Mouse (Mus musculus): ENCODE data around the gene Cnbp. TPM values are rescaled to one million over a fixed set of nuclear protein-coding genes. Genes with fewer than 3 reads are reported as not detected.
A peak's percentile ranks its signal among the peaks of the same experiment; 100 is the strongest.

Cnbp gene
- total and polyA plus RNA-seq, 3 experiments, result 73.9 to 380 (median 333) TPM

DNA sequence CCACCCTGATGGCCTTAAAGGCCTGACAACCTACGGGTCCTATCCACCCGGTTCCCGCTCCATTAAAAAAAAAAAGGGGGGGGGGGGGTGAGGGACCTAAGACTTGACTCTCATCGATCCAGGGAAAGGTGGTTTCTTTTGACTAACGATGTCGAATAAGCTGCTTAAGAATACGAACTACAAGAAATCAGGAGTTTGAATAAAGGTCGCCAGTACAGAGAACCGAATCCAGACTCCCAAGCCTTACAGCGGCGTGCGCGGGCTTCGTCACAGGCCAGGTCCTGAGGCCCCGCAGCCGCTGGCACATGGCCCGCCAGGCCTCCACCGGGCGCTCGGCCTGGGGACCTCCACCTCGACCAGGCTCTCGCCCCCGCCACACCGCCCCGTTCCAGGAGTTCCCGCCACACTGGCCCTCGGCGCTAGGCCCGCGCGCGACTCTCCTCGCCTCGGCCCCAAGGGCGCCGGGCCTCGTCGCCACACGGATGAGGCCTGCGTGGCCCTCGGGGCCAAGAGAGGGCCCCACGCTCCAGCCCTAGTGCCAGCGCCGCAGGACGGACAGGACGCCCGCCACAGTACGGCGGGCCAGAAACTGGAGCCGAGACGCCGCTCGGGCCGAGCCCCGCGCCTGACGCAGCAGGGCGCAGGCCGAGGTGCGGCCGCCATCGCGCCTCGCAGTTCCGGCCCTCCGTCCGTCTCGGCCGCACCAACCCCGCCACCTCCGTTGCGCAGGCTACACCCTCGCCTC, 579 bp downstream of the Cnbp start:
- DNase-seq, result peak; percentile 82

- DNase-seq, result no peak
Measured at GRCm38 (mm10) chr6:87849780-87850154, 1.1 kb downstream of the Cnbp start.

DNA sequence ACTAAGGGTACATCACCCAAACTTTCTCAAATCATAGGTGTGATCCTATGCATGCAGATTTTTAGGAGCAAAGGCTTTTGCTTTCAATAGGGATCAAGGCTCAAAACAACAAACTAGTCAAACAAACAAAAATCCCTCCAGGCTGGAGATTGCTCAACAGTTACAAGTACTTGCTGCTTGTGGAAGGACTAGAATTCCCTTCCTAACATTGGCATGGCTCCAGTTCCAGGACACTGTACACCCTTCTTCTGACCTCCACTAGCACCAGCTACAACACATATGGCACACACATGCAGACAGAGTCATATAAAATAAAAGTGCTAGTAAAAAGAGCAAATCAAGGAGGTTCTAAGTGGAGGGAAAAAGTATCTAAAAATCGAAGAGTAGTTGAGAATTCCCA, 4.1 kb downstream of the Cnbp start:
- no peak for DNase-seq

DNA sequence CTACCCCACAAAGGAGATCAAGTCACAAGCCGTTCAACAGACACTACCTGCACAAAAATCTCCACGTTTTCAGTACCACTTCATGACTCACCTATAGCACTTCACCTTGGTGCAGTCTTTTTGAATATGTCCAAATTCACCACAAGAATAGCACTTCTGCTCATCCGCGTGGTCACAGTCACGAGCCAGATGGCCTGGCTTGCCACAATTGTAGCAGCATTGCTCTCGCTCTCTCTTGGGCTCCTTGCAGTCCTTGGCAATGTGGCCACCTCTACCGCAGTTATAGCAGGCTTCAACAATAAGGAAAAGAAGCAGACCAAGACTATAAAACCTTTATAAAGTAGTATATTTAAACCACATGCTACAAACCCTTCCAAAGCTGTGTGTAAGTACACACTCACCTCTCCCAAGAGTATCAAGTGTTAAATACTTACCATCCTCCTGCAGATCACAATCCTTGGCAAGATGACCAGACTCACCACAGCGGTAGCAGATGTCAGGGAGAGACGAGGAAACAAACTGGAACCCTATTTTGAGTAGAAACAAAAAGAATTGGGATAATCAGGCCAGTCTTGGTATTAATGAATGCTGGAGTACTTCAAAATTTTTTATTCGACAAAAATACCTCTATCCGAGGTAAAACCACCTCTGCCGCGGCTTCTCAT, 5.7 kb downstream of the Cnbp start:
- DNase-seq, result no peak

DNA sequence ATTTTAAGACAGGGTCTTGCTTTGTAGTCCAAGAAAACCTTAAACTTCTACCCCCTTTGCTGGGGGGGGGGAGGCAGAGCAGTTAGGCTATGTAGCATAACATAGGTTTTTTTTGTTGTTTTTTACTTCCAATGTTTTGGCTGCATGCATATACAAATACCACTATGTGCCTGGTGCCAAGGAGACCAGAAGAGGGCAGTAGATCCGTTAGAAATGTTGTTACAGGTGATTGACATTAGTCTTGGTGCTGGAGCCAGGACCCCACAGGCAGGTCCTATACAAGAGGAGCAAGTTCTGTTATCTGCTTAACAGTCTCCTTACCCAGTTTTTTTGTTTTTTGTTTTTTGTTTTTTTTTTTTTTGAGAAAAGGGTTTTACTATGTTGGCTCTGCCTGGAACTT, 8.7 kb downstream of the Cnbp start:
- DNase-seq, result no peak

GRCm38 (mm10) chr6:87841635-87842034, 9.3 kb downstream of the Cnbp start:
- DNase-seq, result no peak

DNA sequence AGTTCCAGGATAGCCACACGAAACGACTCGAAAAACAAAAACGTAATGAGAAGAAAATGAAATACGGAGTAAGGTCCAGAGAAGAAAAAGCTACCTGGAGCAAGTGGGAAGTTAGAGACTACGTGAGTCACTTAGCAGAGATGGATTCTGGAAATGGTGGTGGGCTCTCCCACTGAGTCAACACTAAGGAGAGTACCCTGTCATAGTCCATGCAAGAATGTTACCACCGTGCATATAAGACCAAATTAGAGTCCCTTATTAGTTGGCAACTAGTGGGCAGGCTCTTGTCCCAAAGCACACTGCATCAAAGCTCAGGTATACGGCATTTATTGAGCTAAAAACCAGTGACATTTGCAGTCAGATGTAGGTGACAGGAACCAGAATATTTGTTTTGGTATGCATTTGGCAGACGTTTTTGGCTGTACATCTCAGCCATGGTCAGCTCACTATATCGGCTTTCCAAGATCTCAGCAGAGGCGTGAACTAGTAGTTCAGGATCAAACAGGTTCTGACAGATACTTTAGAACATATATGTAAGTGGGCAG, 11.0 kb downstream of the Cnbp start:
- DNase-seq, result no peak

DNA sequence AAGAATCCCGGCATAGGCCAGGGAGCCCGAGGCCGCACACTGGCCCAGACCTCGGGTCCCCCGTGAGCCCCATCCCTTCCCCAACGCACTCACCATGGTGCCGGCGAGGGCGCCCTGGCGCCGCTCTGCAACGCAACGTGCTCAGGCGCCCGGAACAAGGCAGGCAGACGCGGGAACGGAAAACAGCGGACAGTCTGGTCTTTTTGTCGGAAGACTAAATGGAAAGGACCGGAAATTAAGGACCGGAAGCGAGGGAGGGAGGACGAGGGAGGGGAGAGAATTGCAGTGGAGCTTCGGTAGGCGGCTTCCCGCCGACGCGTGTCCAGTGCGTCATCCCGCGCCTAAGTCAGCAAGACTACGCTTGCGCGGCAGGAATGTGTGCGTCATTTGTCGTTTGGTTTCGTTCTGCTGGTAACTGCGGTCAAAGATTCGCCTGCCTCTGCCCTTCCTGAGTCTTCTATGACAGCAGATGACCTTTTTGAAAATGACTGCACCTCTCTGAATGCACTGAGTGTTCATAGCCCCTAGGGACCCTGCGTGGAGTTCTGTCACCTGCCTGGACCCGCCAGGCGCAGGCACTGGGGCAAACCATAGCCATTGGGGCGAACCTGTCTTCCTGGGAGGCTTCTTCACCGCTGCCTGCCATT, 12.2 kb downstream of the Cnbp start, which contains the start of gene Isy1:
TSS of gene Isy1 (minus strand) at position 248 of the 647 bp plus-strand sequence.
- DNase-seq, result peak; percentile 97

- DNase-seq, result no peak
Measured at GRCm38 (mm10) chr6:87835695-87836094, 15.2 kb downstream of the Cnbp start, which contains the start of gene Gm45140. Gene Gm45140, minus strand, starts transcription at chr6:87835795.

DNA sequence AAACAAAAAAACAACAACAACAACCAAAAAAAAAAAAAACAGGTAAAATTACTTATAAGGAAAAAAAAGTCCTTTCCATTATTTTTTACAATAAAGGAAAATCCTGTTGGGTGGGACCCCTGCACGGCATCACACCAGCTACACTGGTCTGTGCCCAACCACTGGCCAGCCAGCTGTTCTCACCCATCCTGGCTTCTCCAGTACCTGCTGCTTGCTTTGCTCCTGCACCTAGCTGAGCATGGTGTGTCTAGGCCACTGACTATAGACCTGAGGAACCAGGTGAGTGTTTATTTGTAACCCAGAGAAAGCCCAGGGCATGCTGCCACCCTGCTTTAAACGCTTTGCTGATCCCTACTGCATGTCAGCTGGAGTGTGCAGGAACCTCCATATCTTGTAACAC, 30.5 kb downstream of the Cnbp start:
- no peak for DNase-seq

DNA sequence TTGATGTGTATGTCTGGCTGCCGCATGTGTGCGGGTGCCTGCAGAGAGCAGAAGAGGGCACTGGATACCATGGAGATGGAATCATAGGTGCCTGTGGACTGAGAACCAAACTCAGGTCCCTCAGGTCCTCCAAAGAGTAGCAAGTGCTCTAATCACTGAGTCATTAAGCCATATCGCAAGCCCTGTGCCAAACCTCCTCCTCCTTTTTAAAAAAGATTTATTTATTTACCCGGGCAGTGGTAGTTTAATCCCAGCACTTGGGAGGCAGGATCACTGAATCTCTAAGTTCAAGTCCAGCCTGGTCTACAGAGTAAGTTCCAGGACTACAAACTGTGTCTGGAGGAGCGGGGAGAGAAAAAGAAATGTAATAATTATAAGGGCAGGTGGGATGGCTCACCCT, 36.4 kb downstream of the Cnbp start:
- no peak for DNase-seq

- no peak for DNase-seq
Measured at GRCm38 (mm10) chr6:87812656-87813055, 38.2 kb downstream of the Cnbp start.

- peak; percentile 98 for DNase-seq
Measured at GRCm38 (mm10) chr6:87811675-87812338, 39.1 kb downstream of the Cnbp start, which contains the start of gene Rab43. Gene Rab43, minus strand, starts transcription at chr6:87812164.

DNA sequence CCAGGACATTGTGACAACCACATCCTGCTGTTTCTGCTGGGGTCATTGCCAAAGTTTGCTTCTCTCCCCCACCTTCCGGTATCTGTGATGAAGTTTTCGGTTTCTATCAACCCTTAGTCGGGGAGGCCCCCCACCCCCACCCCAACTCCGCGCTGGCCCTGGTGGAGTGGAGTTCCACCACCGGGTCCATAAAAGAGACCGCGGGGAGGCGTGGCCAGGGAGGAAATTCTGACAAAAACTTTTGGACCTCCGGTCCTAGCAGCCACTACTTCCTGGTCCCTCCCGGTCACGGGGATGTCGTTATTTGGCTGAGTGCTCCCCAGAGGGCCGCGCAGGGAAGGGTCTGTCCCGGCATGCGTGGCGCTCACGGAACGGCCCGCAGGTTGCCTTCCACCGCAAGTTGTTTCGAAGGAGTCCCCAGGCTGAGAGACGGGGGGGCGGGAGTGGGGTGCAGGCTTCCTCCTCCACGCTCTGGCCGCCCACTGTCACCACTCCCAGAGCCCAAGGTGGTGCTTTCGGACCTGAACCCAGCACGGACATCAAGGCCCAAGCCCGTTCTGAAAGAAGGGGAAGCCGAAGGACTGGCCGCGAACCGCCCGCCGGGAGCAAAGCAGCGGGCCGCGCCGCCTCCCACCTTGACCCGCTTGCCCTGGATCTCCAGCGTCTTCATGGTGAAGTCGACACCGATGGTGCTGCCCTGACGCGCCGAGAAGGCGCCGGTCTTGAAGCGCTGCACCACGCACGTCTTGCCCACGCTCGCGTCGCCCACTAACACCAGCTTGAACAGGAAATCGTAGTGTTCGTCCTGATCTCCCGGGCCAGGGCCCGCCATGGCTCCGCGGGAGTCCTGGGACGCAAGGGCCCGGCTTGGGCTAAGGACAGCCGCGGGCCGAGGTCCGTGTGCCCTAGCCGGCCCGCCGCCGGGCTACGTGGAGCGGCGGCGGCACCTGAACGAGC, 39.9 kb downstream of the Cnbp start:
- peak; percentile 85 for DNase-seq

DNA sequence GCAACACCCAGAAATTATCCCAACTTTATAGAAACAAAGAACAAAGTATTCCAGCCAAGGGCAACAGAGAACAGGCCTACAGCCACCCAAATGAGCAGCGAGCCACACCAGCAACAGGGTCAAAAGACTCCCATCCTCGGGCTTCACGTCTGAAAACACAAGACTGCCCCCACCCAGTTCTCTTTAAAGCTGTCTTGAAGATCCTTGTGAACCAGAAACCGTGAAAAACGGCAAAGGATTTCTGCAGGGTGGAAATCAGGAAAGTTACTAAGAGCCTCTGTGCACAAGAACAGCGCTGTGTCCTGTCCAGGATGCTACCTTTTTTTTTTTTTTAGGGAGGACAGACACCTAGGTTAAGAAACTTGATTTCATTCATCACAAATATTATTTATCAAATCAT, 40.6 kb downstream of the Cnbp start:
- DNase-seq, result no peak

DNA sequence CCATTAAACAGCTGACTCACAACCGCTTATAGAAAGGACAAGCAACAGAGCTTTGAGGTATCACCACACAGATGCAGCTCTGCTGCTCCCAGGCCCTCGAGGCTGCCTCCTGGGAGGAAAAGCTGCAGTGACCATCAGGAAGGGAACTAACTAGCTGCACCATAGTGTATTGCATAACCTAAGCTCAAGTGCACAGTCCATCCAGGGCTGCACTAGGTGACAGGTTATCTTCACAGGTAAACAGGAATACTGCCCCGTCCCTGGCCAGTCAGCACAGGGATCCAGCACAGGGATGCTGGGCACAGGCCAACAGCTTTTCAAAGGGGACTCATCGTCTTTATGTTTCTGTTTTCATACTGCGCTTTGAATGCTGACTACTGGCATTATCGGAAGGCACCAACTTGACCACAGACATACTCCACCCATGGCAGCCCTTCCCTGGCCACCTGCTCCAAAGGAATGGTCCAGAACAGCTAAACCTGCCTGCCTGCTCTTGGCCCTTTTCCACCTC, 41.2 kb downstream of the Cnbp start:
- DNase-seq, result no peak

DNA sequence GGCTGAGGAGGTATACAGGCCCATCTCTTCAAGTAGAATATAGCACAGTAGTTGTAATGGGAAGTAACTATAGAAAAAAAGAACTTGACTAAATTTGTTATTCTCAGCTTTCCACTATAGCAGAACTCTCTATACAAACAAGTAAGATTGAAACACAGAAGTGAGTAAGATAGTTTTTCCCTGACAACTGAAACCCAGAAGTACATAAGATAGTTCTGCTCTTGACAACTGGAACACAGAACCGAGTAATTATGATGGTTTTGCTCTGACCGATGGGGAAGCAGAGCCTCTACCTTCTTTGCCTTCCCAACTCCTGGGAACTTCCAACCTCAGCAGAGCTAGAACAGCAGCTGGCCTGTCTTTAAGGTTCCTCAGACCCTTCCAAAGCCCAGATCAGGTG, 41.8 kb downstream of the Cnbp start:
- no peak for DNase-seq

GRCm38 (mm10) chr6:87808521-87808920, 42.4 kb downstream of the Cnbp start:
- DNase-seq, result no peak

DNA sequence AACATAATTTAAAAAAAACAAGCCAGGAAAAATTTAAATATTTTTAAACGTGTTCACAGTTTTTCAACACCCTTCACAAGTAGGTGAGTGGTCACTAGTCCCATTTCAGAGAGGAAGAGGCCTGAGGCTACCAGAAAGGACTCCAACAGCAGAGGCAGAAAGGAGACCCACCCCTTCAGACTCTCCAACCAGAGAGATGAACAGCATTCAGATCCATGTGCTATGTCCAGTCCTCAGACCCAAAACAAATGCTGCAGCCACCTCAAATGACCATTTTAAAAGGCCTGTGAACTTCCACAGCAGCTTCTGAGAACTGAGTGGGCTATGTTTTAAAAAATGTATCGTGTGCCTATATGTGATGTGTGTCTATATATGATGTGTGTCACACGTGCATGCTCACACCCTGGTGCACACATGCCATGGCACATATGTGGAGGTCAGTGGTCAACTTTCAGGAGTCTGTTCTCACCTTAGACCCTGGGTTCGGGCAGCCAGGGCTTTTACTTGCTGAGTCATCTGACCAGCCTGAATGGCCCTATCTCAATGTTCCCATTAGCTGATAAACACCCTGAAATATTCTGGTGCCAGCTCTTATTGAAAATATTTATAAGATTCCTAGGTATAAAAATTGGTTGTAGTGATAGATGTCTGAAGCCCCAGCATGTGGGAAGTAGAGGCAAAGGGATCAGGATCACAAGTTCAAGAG, 43.0 kb downstream of the Cnbp start:
- no peak for DNase-seq

DNA sequence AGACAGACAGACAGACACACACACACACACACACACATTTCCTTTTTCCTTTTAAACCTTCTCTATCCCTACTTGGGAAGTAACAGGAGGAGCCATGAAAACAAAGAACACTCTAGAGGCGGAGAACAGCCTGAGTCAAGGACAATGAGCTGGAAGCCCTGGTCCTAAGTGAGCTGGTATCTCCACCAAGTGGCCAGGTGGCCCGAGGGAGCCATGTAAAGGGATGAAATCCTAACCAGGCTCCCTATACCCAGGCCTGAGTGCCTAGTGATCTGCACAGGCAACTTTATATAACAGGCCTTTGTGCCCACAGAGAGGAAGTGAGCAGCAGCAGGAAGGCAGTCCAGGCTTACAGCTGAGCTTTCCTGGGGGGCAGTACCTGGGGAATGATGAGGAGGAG, 44.0 kb downstream of the Cnbp start:
- DNase-seq, result peak; percentile 38
